Mouse (Mus musculus) layer of hippocampus, postnatal 10 days (tissue): ENCODE data around the gene Gadl1. TPM values are rescaled to one million over a fixed set of nuclear protein-coding genes. Genes with fewer than 3 reads are reported as not detected.
"Not testable (repeated sequence)": the region's sequence is repeated elsewhere in the genome, so short reads cannot be mapped to it uniquely, and the experiment has no call there.

Experiments used
- DNase-seq, 2 experiments: peaks; one replicate each; pipeline ENCODE4 v3.0.0; 2021; ENCODE audit warnings: low spot score in 2 of 2
- total RNA-seq, 2 experiments: library from RNA; stranded (reverse); gene quantifications; 2 replicates each; pipeline ENCODE4 v1.2.3; 2021

Gadl1 gene
- total RNA-seq, 2 experiments from 2014 or later, result 0.54 to 0.57 TPM

GRCm38 (mm10) chr9:116018586-116018985 is 109.3 kb downstream of the Gadl1 start:
- no peak for DNase-seq

GRCm38 (mm10) chr9:116025371-116025770 is 116.1 kb downstream of the Gadl1 start:
- no peak for DNase-seq

DNA sequence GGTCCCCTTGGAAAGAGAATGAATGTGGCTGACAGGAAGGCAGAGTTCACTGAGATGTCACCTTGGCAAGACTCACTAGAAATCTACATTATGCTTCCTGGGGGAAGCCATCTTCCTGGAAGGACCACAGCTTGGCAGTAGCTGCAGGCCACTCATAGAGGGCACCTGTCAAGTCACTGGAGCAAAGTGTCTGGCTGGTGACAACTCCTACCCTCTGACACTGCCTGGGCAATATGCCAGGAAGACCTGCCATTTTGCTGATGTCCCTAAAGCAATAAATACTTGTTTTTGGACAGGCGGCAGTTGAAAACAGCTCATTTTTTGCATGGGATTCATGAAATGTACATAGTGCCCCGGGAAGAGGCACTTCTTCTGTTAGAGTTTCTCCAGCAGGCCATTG is 119.8 kb downstream of the Gadl1 start:
- no peak for DNase-seq

DNA sequence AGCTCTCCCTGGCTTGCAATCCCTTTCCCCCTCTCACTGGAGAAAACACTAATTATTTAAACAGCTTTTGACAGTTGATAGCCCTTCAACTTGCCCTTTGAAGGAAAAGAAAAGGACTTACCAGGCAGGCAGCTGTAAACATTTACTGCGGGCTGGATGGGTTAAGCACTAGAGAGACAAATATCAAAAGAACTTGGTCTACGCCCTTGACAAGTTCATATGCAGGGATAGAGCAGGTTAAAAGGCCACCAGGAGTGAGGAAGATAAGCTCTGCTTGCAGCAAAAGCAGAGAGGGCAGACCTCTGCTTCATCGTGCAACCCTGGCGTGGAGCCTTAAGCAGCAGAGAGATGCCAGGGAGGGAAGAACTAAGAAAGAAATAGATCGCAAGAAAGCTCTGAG is 123.5 kb downstream of the Gadl1 start:
- no peak for DNase-seq

DNA sequence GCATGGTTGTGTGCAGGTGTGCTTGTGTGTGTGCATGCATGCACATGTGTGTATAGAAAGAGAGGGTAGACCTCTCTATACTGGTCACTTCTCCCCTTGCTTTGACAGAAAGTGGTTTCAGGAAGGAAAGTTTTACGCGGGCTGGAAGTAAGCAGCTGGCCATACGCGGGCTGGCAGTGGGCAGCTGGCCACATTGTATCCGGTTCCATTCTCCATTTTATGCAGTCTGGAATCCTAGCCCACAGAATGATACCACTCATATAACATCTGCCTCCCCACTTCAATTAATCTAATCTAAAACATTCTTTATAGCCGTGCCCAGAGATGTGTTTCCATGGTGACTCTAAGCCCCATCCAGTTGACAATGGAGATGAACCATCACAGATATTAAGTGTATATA is 129.0 kb downstream of the Gadl1 start:
- no peak for DNase-seq

GRCm38 (mm10) chr9:116039981-116040380 is 130.7 kb downstream of the Gadl1 start:
- no peak for DNase-seq

DNA sequence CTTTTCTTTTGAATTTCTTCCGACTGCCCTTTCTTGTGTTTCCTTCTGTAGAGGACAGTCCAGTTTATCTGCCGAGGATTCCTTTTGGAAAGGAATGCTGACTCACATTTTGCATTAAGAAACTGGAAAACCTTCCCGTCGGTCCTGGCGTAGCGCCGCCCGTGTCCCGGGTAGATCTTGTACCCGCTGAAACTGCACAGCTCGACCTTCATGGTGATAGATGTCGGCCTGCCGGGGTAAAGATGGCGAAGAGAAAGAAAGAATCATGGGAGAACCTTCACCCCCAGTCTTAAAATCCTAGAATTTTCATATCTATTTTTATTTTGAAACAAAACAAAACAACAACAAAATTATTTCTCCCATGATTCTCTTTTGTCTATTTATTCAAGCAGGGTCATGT is 131.6 kb downstream of the Gadl1 start:
- DNase-seq, result not testable (repeated sequence)

DNA sequence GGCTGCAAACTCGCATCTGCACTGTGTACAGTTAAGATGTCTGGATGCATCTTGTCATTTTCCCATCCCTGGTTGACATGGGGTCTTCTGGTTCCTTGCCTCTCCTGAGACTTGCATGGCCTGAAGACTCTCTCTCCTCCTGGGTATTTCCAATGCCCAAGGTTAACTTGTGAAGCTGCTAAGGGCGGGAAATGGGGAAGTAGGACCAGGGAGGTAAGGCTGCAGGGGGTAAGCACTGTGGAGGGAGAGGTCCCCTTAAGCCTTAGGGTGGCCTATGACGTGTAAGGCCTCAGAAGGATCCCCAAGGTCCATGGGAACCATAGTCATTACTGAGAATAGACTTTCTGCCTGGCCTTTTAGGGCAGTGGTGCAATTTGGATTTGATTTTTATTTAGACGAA is 132.1 kb downstream of the Gadl1 start:
- no peak for DNase-seq

GRCm38 (mm10) chr9:116041787-116042186 is 132.5 kb downstream of the Gadl1 start:
- peak; percentile 95 for DNase-seq

- no peak for DNase-seq
Measured at GRCm38 (mm10) chr9:116049985-116050384, 140.7 kb downstream of the Gadl1 start.

DNA sequence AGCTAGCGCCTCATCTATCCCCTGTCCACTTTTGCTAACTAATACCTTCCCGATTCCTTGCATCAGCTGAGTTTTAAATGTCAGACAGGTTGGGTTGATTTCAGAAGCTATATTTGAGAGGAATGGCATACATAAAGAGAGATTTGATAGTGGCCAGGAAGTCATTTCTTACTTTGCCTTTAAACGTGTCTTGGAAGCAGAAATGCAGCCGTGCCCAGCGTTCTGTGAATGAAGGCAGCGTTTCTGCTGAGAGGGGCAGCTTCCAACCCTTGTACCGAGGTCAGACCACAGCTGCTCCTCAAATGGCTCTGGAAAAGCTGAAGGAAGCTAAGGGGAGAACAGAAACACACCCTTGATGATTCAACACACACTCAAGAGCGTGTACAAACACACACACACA is 144.7 kb downstream of the Gadl1 start:
- no peak for DNase-seq

GRCm38 (mm10) chr9:116058475-116058874 is 149.2 kb downstream of the Gadl1 start:
- no peak for DNase-seq

DNA sequence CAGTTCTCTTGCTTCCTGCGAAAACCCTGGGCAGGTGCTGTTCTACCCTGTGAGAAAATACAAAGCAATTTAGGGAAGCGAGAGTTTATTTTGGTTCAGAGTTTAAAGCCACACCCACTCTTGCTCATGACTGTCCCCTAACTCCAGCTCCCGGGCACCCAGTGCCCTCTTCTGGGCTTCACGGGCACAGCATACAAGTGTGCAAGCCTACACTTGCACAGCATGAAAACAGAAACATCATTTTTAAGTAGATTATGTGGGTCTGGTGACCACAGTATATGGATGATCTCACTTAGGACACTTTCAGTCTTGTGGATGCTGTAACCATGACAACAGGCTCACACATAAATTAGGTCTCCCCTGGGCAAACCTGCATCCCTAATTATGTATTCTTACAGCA is 149.9 kb downstream of the Gadl1 start:
- peak; percentile 13 to 38 for DNase-seq

DNA sequence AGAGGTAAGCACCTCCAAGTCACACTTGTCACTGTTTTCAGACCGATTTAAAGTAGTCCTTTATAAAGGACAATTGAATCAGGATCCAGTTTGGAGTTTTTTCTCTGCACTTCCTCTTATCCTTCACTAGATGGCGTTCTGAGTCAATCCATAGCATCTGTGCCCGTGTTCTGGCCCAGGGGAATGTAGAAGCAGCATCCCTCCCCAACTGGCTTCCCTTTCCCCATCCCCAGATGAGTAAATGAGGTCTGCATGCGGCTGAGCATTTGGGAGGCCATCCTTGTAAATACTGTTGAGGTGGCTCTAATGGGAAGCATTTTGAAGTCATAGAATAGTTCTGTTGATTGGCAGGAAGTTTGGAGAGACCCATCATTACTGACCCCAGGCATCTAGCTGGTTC is 151.4 kb downstream of the Gadl1 start:
- DNase-seq, result no peak

DNA sequence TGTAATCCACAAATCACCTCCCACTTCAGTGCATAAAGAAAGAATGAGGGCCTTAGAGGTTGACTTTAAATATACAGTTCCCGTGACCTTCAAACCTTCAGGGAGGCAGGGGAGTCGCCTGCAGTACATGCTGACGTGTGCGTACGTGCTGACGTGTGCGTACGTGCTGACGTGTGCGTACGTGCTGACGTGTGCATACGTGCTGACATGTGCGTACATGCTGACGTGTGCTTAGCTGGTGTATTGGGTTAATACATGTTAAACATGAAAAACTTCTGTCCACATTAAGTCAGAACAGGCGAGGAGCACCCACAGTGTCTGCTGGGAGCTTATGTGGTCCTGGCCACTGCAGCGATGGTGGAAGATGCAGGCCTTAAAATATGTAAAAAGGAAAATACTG is 155.5 kb downstream of the Gadl1 start:
- no peak for DNase-seq

GRCm38 (mm10) chr9:116071561-116071960 is 162.3 kb downstream of the Gadl1 start:
- not testable (repeated sequence) for DNase-seq

DNA sequence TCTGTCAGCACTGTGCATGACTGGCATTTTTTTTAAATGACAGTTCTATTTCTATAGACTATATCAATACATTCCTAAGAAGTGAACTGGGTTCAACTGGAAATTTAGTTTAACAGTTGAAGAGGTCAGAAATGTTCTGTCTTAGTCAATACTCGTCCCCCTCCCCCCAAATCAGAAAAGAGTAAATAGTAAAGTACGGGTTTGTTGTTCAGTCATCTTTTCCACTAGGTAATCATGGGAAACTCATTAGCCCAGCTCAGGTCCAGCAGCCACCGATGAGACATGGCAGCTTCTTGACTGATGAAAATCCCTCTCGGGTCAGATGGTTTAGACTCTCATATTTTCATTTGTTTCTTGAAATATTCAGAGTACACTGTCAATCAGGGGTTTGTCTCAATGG is 166.9 kb downstream of the Gadl1 start:
- no peak for DNase-seq

DNA sequence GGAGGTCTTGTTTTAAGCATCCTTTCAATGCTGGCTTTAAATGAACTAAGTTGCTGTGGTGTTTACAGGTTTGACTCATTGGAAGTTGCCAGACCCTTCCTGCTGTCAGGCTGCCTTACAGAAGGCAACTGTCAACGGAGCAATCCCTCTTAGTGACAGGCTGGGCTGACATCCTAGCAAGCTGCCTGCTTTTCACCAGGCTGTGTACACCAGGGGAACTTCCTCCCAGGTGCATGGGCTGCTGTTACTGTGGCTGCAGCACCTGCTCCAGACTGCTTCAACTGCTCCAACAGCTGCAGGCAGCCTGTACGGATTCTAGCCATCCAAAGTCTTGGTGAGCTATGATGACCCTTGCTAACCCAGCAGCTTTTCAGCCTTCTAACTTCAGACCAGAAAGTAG is 167.7 kb downstream of the Gadl1 start:
- DNase-seq, result no peak

DNA sequence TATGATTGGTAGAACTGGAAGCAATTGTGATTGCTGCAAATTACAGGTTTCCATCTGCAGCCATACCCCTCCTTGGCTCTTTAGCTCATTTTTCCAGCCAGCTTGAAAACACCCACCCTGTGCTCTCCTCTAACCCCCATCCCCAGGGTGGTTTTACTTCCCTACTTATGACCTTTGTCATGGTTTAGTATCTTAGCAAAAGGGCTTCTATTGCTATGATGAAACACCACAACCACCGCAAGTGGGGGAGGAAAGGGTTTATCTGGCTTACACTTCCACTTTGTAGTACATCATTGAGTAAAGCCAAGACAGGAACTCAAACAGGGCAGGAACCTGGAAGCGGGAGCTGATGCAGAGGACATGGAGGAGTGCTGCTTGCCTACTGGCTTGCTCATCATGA is 168.2 kb downstream of the Gadl1 start:
- no peak for DNase-seq

- no peak for DNase-seq
Measured at GRCm38 (mm10) chr9:116081781-116082180, 172.5 kb downstream of the Gadl1 start.

DNA sequence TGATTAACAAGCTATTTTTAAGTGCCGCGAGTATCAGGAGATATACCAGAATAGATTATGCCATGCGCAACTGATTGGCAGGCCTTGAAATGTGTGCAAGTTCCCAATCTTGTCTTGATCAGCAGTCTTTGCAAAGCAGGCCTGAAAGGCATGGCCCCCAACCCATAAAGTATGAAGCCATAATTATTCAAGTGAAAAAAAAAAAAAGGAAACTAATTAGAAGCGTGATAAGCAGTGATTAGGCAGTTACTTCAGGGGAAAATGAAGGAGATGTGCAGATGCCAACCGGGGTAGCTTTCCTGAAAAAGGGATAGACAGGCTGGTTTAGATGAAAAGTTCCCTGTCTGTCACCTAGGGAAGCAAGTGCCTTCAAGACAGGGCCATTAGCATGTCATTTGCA is 174.0 kb downstream of the Gadl1 start:
- no peak for DNase-seq

DNA sequence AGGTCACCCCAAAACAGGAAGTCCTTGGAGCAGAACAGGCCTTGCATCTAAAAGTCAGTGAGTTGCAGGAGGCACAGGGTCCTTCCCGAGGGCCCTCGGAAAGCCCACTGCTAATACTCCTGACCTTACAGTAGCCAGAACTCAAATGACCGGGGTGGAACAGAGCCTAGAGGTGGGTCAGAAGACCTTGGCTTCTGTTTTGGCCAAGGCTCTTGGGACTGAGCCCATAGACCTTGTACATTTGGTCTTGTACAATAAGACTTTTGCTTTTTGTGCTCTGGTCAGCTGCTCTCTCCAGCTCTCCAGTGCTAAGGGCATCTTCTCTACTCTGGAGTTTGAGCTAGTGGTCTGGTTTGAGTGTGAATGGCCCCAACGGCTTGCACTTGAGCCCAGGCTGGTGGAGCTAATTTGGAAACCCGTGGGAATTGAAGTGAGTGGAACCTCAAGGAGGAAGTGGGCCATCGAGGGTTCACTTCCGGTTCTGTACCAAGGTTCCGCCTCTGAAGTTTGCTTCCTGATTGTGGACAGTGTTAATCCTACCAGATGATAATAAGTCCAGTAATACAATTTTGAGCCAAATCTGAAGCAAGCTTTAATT is 174.6 kb downstream of the Gadl1 start:
- no peak for DNase-seq

GRCm38 (mm10) chr9:116084324-116084931 is 175.2 kb downstream of the Gadl1 start:
- DNase-seq, result no peak
